ENCODE assay signal across 15 mouse cellular contexts in genomic region chr4:116070116-116070515, GRCm38 (mm10).
"Had no signal": no experiment of that assay in that cellular context is flagged by ENCODE, and none has a peak within 500 bp of the region (broad histone marks: within the 10 kb centered on the region; RNA-seq: fewer than 3 reads in every experiment).

No protein-coding gene starts in this region.

- H3K9ac ChIP-seq: liver, postnatal 0 days; lung, embryonic 15.5 days; midbrain, embryonic 13.5 days; midbrain, embryonic 15.5 days; neural tube, embryonic 12.5 days; stomach, embryonic 15.5 days had no signal

- H3K9me3 ChIP-seq: lung, embryonic 15.5 days; megakaryocyte, embryonic 14.5 days; midbrain, embryonic 13.5 days; midbrain, embryonic 15.5 days; neural tube, embryonic 12.5 days; stomach, embryonic 15.5 days had no signal

- H3K27ac ChIP-seq: lung, embryonic 15.5 days; macrophage; midbrain, embryonic 13.5 days; midbrain, embryonic 15.5 days; neural tube, embryonic 12.5 days; stomach, embryonic 15.5 days; stomach, postnatal 0 days had no signal

- H3K4me3 ChIP-seq: lung, embryonic 15.5 days; megakaryocyte, embryonic 14.5 days; midbrain, embryonic 13.5 days; midbrain, embryonic 15.5 days; neural tube, embryonic 12.5 days; stomach, embryonic 15.5 days had no signal

- DNase-seq: liver, postnatal 0 days; lung, adult 2 months; right cerebral cortex, postnatal 14 days; thymus, adult 2 months; thymus, postnatal 25 days; thymus, postnatal 4 days had no signal

- ATAC-seq: liver, postnatal 0 days; lung, postnatal 0 days; midbrain, embryonic 13.5 days; midbrain, embryonic 15.5 days had no signal

- H3K27me3 ChIP-seq: lung, embryonic 15.5 days; megakaryocyte, embryonic 14.5 days; midbrain, embryonic 13.5 days; midbrain, embryonic 15.5 days; neural tube, embryonic 12.5 days; stomach, embryonic 15.5 days had no signal
